Mouse (Mus musculus) kidney, embryonic 14.5 days (tissue): ENCODE results near the gene Lrrc75a. TPM values are rescaled to one million over a fixed set of nuclear protein-coding genes. Genes with fewer than 3 reads are reported as not detected.

Experiments
- ATAC-seq: fragments of 200-750 bp; cut with Nextera tagmentation; 2 replicates; pipeline ENCODE4 v1.8.0; 2017; ENCODE audit warnings: moderate number of reproducible peaks, mild to moderate bottlenecking, moderate TSS enrichment, moderate library complexity; ENCODE audit not compliant: low FRiP score, low TSS enrichment
- H3K27ac ChIP-seq: fragments of 300-500 bp; sonication (generic); 2 replicates; pipeline ENCODE4 v1.5.1; 2014; ENCODE audit warnings: low read depth, mild to moderate bottlenecking, low read length, moderate library complexity, mixed read lengths
- H3K27me3 ChIP-seq: fragments of 300-500 bp; sonication (generic); 2 replicates; pipeline ENCODE4 v1.6.1; 2014; ENCODE audit warnings: mild to moderate bottlenecking, low read length; ENCODE audit not compliant: control insufficient read depth, insufficient read depth
- H3K36me3 ChIP-seq: fragments of 300-500 bp; sonication (generic); 2 replicates; pipeline ENCODE4 v1.6.1; 2014; ENCODE audit warnings: low read length, mixed read lengths; ENCODE audit not compliant: control insufficient read depth, insufficient read depth
- H3K4me1 ChIP-seq: fragments of 300-500 bp; sonication (generic); 2 replicates; pipeline ENCODE4 v1.6.1; 2014; ENCODE audit warnings: low read length, mixed read lengths; ENCODE audit not compliant: control insufficient read depth, insufficient read depth
- H3K4me2 ChIP-seq: fragments of 300-500 bp; sonication (generic); replicated peaks from 2 replicates; pipeline ENCODE4 v1.6.1; 2014; ENCODE audit warnings: low read depth, mild to moderate bottlenecking, low read length
- H3K4me3 ChIP-seq: fragments of 300-500 bp; sonication (generic); 2 replicates; pipeline ENCODE4 v1.5.1; 2014; ENCODE audit warnings: mild to moderate bottlenecking, low read length
- H3K9ac ChIP-seq: fragments of 300-500 bp; sonication (generic); 2 replicates; pipeline ENCODE4 v1.6.1; 2014; ENCODE audit warnings: low read depth, mild to moderate bottlenecking, low read length, moderate library complexity
- H3K9me3 ChIP-seq: fragments of 300-500 bp; sonication (generic); 2 replicates; pipeline ENCODE4 v1.6.1; 2016; ENCODE audit warnings: low read length; ENCODE audit not compliant: control insufficient read depth
- WGBS: fragments of 180-500 bp; shearing (Covaris S2); extraction: QIAGEN DNeasy Blood & Tissue Kit; methylation state at CpG from one replicate; pipeline ENCODE4 v1.1.7; 2014; 5-methylcytosine and 5-hydroxymethylcytosine counted together
- polyA plus RNA-seq: library from polyadenylated mRNA; unstranded; fragments of >200 nt; fragmentation: Nextera tagmentation; extraction: Ambion mirVana; gene quantifications from 2 replicates; pipeline ENCODE4 v1.2.1, GENCODE M21; 2014

Lrrc75a gene
- polyA plus RNA-seq: 16.4 and 18.7 TPM in 2 replicates

GRCm38 (mm10) chr11:62647661-62648590, at the start of gene Lrrc75a:
Gene Lrrc75a (minus strand): TSS chr11:62648523.
- Histone ChIP-seq H3K27ac (peak within 1 kb of the TSS; percentile 87), H3K27me3 (no peaks in the 10 kb centered on the region), H3K4me1 (peaks cover 40% of the 10 kb centered on the region), H3K4me3 (peak within 1 kb of the TSS; percentile 75), H3K36me3 (peaks cover 11% of the 10 kb centered on the region; the same call in 1 of the 2 replicates), H3K9me3 (no peaks in the 10 kb centered on the region), H3K9ac (peak within 1 kb of the TSS; percentile 72), H3K4me2 (peak within 1 kb of the TSS; percentile 92)
- peak; percentile 51 for ATAC-seq
- under 1% methylated on average over 60 of the region's 86 CpGs for WGBS

DNA sequence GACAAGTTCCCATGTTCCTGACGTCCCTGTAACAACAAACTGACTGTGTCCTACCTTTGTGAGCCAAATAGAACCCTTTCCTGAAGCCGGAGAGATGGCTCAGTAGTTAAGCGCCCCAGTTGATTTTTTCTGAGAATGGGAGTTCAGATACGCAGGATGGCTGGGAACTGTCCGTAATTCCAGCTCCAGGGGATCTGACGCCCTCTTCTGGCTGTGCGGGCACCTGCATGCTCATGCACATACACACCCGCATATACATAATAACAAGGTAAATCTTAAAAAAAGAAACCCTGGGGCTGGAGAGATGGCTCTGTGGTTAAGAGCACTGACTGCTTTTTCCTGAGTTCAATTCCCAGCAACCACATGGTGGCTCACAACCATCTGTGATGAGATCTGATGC, 46.8 kb upstream of the Lrrc75a start:
- no peaks in the 10 kb centered on the region for H3K27me3 ChIP-seq
- no peaks in the 10 kb centered on the region for H3K36me3 ChIP-seq
- no peaks in the 10 kb centered on the region for H3K4me1 ChIP-seq
- no peak for ATAC-seq
- no peaks in the 10 kb centered on the region for H3K9me3 ChIP-seq
- H3K27ac ChIP-seq: no peak overlapping the region
- WGBS: 93% methylated on average over 8 of the region's 8 CpGs
- no peak overlapping the region for H3K9ac ChIP-seq
- H3K4me3 ChIP-seq: no peak overlapping the region
- H3K4me2 ChIP-seq: no peak overlapping the region

DNA sequence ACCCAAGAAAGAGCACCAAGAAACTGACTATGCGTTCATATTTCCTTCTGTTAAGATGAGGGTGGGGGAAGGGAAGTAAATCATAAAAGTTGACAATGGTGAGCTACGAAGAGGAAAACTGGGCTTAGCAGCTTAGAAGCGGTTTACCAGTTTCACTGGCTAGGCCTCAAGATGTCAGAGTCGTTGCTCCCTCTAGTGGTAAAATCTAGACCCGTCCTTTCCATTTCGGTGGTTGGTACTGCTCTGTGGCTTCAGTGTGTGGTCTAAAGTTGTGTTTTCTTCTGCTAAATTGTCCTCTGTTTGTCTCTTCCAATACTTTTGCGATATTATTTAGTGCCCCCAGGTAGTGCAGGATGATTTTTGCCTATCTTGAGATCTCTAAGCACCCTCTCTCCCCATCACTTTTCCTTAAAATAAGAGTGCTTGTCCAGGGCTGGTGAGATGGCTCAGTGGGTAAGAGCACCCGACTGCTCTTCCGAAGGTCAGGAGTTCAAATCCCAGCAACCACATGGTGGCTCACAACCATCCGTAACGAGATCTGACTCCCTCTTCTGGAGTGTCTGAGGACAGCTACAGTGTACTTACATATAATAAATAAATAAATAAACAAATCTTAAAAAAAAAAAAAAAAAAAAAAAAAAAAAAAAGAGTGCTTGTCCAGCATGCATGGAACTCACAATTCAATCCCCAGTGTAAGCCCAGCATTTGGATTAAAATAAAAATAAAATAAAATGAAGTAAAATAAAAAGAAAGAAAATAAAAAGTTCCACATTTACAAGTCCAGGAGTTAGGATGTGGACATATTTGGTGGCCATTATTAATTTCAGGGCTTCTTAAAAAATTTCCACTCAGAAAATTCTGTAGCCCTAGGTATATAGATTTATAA, 45.2 kb upstream of the Lrrc75a start:
- H3K9ac ChIP-seq: no peak overlapping the region
- H3K27me3 ChIP-seq: no peaks in the 10 kb centered on the region
- WGBS: 23% methylated on average over 9 of the region's 11 CpGs
- no peaks in the 10 kb centered on the region for H3K4me1 ChIP-seq
- H3K9me3 ChIP-seq: no peaks in the 10 kb centered on the region
- no peak overlapping the region for H3K4me2 ChIP-seq
- H3K36me3 ChIP-seq: no peaks in the 10 kb centered on the region
- no peak overlapping the region for H3K27ac ChIP-seq
- H3K4me3 ChIP-seq: no peak overlapping the region
- peak; percentile 90 for ATAC-seq

DNA sequence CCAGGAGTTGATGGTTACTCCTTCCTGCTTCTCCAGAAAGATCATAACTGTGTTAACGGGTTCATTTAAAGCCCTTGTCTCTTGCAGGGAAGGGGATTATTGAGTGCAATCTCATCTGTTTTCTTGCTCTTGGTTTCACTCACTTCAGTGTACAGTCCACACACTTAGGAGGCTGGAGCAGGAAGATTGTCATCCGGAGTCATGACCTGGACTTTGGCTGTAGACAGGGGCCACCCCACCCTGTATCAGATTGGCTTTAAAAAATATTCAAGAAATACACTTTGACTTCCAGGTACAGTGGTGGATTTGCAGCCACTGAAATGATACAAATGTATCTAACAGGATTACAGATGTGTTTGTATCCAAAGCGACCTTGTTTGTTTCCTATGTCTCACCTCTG, 43.3 kb upstream of the Lrrc75a start:
- Histone ChIP-seq H3K9ac (no peak overlapping the region), H3K4me2 (no peak overlapping the region), H3K4me1 (no peaks in the 10 kb centered on the region), H3K9me3 (no peaks in the 10 kb centered on the region), H3K4me3 (no peak overlapping the region), H3K27ac (no peak overlapping the region), H3K36me3 (no peaks in the 10 kb centered on the region), H3K27me3 (no peaks in the 10 kb centered on the region)
- no peak for ATAC-seq
- 89% methylated on average over 3 of the region's 3 CpGs for WGBS

DNA sequence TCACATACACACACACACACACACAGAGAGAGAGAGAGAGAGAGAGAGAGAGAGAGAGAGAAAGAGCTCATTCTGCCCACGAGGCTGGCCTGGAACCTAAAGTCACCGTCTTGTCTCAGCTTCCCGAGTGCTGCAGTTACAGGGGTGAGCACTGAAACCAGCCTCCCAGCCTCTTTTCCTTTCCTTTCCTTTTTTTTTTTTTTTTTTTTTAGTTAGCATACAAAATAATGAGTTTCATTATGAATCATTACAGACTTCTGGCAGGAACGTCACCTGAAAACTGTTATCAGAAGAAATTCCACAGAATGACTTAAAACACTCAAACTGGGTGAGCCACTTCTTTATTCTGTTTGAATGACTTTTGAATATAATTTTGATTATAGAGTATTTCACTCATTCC, 31.6 kb upstream of the Lrrc75a start:
- Histone ChIP-seq H3K9ac (no peak overlapping the region), H3K27me3 (no peaks in the 10 kb centered on the region), H3K4me2 (no peak overlapping the region), H3K36me3 (no peaks in the 10 kb centered on the region), H3K4me3 (no peak overlapping the region), H3K27ac (no peak overlapping the region), H3K4me1 (no peaks in the 10 kb centered on the region), H3K9me3 (no peaks in the 10 kb centered on the region)
- ATAC-seq: no peak
- 78% methylated on average over 4 of the region's 4 CpGs for WGBS

DNA sequence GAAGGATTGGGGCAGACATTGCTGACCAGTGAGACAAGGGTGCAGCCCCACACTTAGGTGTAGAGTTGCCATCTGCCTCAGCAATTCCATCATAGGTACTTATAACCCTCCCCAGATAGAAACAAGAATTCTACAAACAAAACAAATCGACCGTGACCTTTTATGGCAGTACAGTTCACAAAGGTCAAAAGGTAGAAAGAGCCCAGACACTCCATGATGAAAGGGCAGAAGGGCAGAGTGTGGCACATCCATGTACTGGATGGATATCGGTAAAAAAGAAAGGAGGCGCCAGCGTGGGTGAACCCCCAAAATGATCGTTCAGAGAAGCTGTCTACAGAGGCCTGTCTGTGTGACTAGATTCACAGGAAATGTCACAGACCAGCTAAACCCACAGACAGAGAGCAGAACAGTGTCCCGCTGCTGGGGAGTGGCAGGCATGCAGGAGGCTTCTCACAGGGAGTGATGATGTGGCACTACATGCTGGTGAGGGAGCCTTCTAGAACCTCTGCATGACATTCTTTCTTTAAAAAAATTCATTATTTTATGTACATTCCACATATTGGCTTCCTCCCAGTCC, 30.5 kb upstream of the Lrrc75a start:
- Histone ChIP-seq H3K27ac (no peak overlapping the region), H3K4me2 (no peak overlapping the region), H3K9me3 (no peaks in the 10 kb centered on the region), H3K27me3 (no peaks in the 10 kb centered on the region), H3K4me3 (no peak overlapping the region), H3K36me3 (no peaks in the 10 kb centered on the region), H3K4me1 (no peaks in the 10 kb centered on the region), H3K9ac (no peak overlapping the region)
- ATAC-seq: no peak
- WGBS: 67% methylated on average over 7 of the region's 7 CpGs

DNA sequence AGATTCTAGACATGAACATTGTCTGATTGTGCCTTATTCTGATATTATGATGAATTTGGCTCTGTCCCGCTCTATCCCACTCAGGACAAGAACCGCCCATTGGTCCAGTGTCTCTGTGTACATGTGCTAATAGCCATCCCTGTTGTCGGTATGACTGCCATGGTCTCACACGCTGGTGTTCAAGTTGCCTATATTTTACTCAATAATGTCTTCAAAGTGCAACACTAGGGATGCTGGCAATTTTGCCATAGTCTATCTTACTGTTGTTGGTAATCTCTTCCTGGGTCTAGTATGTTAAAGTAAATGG, 27.9 kb upstream of the Lrrc75a start:
- Histone ChIP-seq H3K9me3 (no peaks in the 10 kb centered on the region), H3K27ac (no peak overlapping the region), H3K9ac (no peak overlapping the region)

GRCm38 (mm10) chr11:62675480-62676289, 27.4 kb upstream of the Lrrc75a start:
- ATAC-seq: peak; percentile 94
- Histone ChIP-seq H3K9ac (peak overlapping the region; percentile 57), H3K36me3 (no peaks in the 10 kb centered on the region), H3K4me2 (peak overlapping the region; percentile 42), H3K9me3 (no peaks in the 10 kb centered on the region), H3K4me3 (peak overlapping the region; percentile 19; the same call in 1 of the 2 replicates), H3K27me3 (no peaks in the 10 kb centered on the region), H3K27ac (no peak overlapping the region), H3K4me1 (no peaks in the 10 kb centered on the region)
- WGBS: 18% methylated on average over 17 of the region's 17 CpGs

More for the DNA sequence above, 27.9 kb upstream of the Lrrc75a start:
- H3K4me3 ChIP-seq: no peak overlapping the region
- no peaks in the 10 kb centered on the region for H3K27me3 ChIP-seq
- WGBS: 91% methylated on average over 4 of the region's 4 CpGs
- peak; percentile 13; the same call in 1 of the 2 replicates for ATAC-seq
- H3K4me2 ChIP-seq: no peak overlapping the region
- H3K4me1 ChIP-seq: no peaks in the 10 kb centered on the region
- no peaks in the 10 kb centered on the region for H3K36me3 ChIP-seq
